Comparison of ENCODE assay signal across 10 mouse cellular contexts in genomic region chr11:98955707-98956235, GRCm38 (mm10). TPM values are rescaled to one million over a fixed set of nuclear protein-coding genes. Genes with fewer than 3 reads are reported as not detected.
DNase-seq lines count a peak whose midpoint lies in the region; ATAC-seq and TF ChIP-seq lines count a peak whose summit lies in the region.
"Had no signal": no experiment of that assay in that cellular context is flagged by ENCODE, and none has a peak within 500 bp of the region (broad histone marks: within the 10 kb centered on the region; RNA-seq: fewer than 3 reads in every experiment).

No protein-coding gene starts in this region.

- no peaks in the 10 kb centered on the region for H3K36me3 ChIP-seq in forebrain, embryonic 11.5 days (ENCODE audit: control insufficient read depth, insufficient read depth, low read length)
- H3K36me3 ChIP-seq in forebrain, postnatal 0 days (ENCODE audit: insufficient read depth) = no peaks in the 10 kb centered on the region
- no peaks in the 10 kb centered on the region for H3K36me3 ChIP-seq in lung, postnatal 0 days (ENCODE audit: insufficient read depth, low read length)
- peaks cover 30% of the 10 kb centered on the region for H3K36me3 ChIP-seq in embryonic facial prominence, embryonic 15.5 days
- H3K36me3 ChIP-seq in neural tube, embryonic 15.5 days = 0 out of 2 replicates have a peak, but pooled peaks cover under 1% of the 10 kb centered on the region

- no peak for ATAC-seq in forebrain, embryonic 11.5 days (replicated peaks; ENCODE audit: low FRiP score)
- ATAC-seq in forebrain, postnatal 0 days = no peak
- ATAC-seq in lung, postnatal 0 days = no peak
- no peak for ATAC-seq in embryonic facial prominence, embryonic 15.5 days (ENCODE audit: insufficient number of reproducible peaks, low FRiP score, low TSS enrichment, low read depth)
- no peak for ATAC-seq in neural tube, embryonic 15.5 days (ENCODE audit: low FRiP score)

- H3K9ac ChIP-seq in forebrain, embryonic 11.5 days (ENCODE audit: low read length) = no peak overlapping the region
- no peak overlapping the region for H3K9ac ChIP-seq in forebrain, postnatal 0 days
- no peak overlapping the region for H3K9ac ChIP-seq in lung, postnatal 0 days (replicated peaks; ENCODE audit: low read depth)
- H3K9ac ChIP-seq in embryonic facial prominence, embryonic 15.5 days = no peak overlapping the region
- H3K9ac ChIP-seq in neural tube, embryonic 15.5 days (replicated peaks) = no peak overlapping the region

- no peak for TF ChIP-seq EP300 in lung, postnatal 0 days (IDR thresholded peaks at IDR 0.05)

- H3K4me2 ChIP-seq in forebrain, embryonic 11.5 days (ENCODE audit: low read depth, low read length, severe bottlenecking) = no peak overlapping the region
- H3K4me2 ChIP-seq in forebrain, postnatal 0 days (ENCODE audit: low read depth) = no peak overlapping the region
- 0 out of 2 replicates have a peak overlapping the region, but pooled peaks have one; percentile 34 for H3K4me2 ChIP-seq in lung, postnatal 0 days (replicated peaks; ENCODE audit: low read depth, low read length)
- H3K4me2 ChIP-seq in embryonic facial prominence, embryonic 15.5 days (replicated peaks) = no peak overlapping the region
- H3K4me2 ChIP-seq in neural tube, embryonic 15.5 days = no peak overlapping the region

- peaks cover under 1% of the 10 kb centered on the region for H3K27me3 ChIP-seq in forebrain, embryonic 11.5 days (ENCODE audit: control insufficient read depth, insufficient read depth, low read length)
- H3K27me3 ChIP-seq in forebrain, postnatal 0 days (ENCODE audit: insufficient read depth, low read length) = no peaks in the 10 kb centered on the region
- H3K27me3 ChIP-seq in lung, postnatal 0 days (replicated peaks; ENCODE audit: insufficient read depth, low read length) = no peaks in the 10 kb centered on the region
- H3K27me3 ChIP-seq in embryonic facial prominence, embryonic 15.5 days = no peaks in the 10 kb centered on the region
- H3K27me3 ChIP-seq in neural tube, embryonic 15.5 days (replicated peaks) = no peaks in the 10 kb centered on the region

- no peak for TF ChIP-seq CTCF in forebrain, postnatal 0 days (IDR thresholded peaks at IDR 0.05; ENCODE audit: low read depth)
- TF ChIP-seq CTCF in lung, postnatal 0 days (IDR thresholded peaks at IDR 0.05) = no peak

- peak overlapping the region; percentile 70; the same call in 1 of the 2 replicates for H3K27ac ChIP-seq in forebrain, embryonic 11.5 days (ENCODE audit: low read depth, low read length)
- no peak overlapping the region for H3K27ac ChIP-seq in forebrain, postnatal 0 days (ENCODE audit: low read depth, low read length)
- peak overlapping the region; percentile 84 for H3K27ac ChIP-seq in lung, postnatal 0 days (ENCODE audit: low read length)
- H3K27ac ChIP-seq in embryonic facial prominence, embryonic 15.5 days (replicated peaks) = 0 out of 2 replicates have a peak overlapping the region, but pooled peaks have one; percentile 44
- peak overlapping the region; percentile 77; the same call in 1 of the 2 replicates for H3K27ac ChIP-seq in neural tube, embryonic 15.5 days (replicated peaks)

- H3K4me3 ChIP-seq in forebrain, embryonic 11.5 days (ENCODE audit: low read depth, low read length) = no peak overlapping the region
- no peak overlapping the region for H3K4me3 ChIP-seq in forebrain, postnatal 0 days (ENCODE audit: low read depth, low read length)
- H3K4me3 ChIP-seq in lung, postnatal 0 days (ENCODE audit: low read depth, low read length) = no peak overlapping the region
- H3K4me3 ChIP-seq in embryonic facial prominence, embryonic 15.5 days (replicated peaks) = no peak overlapping the region
- H3K4me3 ChIP-seq in neural tube, embryonic 15.5 days (replicated peaks) = no peak overlapping the region

- H3K4me1 ChIP-seq in forebrain, embryonic 11.5 days (replicated peaks; ENCODE audit: control insufficient read depth, insufficient read depth, low read length) = peaks cover 29% of the 10 kb centered on the region
- H3K4me1 ChIP-seq in forebrain, postnatal 0 days (ENCODE audit: insufficient read depth) = peaks cover 21% of the 10 kb centered on the region; the same call in 1 of the 2 replicates
- peaks cover 37% of the 10 kb centered on the region for H3K4me1 ChIP-seq in lung, postnatal 0 days (ENCODE audit: insufficient read depth, low read depth, low read length)
- peaks cover 67% of the 10 kb centered on the region for H3K4me1 ChIP-seq in embryonic facial prominence, embryonic 15.5 days
- peaks cover 58% of the 10 kb centered on the region for H3K4me1 ChIP-seq in neural tube, embryonic 15.5 days

- no peaks in the 10 kb centered on the region for H3K9me3 ChIP-seq in forebrain, embryonic 11.5 days (ENCODE audit: control insufficient read depth, low read length)
- H3K9me3 ChIP-seq in forebrain, postnatal 0 days (ENCODE audit: low read length) = no peaks in the 10 kb centered on the region
- H3K9me3 ChIP-seq in lung, postnatal 0 days (ENCODE audit: low read length) = no peaks in the 10 kb centered on the region
- H3K9me3 ChIP-seq in embryonic facial prominence, embryonic 15.5 days (replicated peaks) = no peaks in the 10 kb centered on the region
- no peaks in the 10 kb centered on the region for H3K9me3 ChIP-seq in neural tube, embryonic 15.5 days (replicated peaks)

- no peak for DNase-seq in forebrain, embryonic 11.5 days (ENCODE audit: low spot score)
- no peak for DNase-seq in forebrain, postnatal 0 days
- DNase-seq in lung, postnatal 0 days (ENCODE audit: low spot score) = no peak
- DNase-seq in lung, postnatal 14 days = no peak
- DNase-seq in yolk sac, embryonic 10.5 days (ENCODE audit: low spot score) = no peak
- DNase-seq in gastrocnemius, adult 18-20 months (ENCODE audit: low spot score) = no peak

- WGBS in forebrain, embryonic 11.5 days = 42% methylated on average over 7 of the region's 7 CpGs
- WGBS in forebrain, postnatal 0 days = 60% methylated on average over 5 of the region's 7 CpGs
- WGBS in lung, postnatal 0 days = 41% methylated on average over 6 of the region's 7 CpGs
- WGBS in embryonic facial prominence, embryonic 15.5 days = 45% methylated on average over 5 of the region's 7 CpGs
- WGBS in neural tube, embryonic 15.5 days = 27% methylated on average over 6 of the region's 7 CpGs

RNA-seq across cellular contexts. Expression of gene Gjd3, which starts 27.0 kb away (rescaled TPM):
- polyA plus RNA-seq in forebrain, embryonic 11.5 days (2014; fragmentation: Nextera tagmentation; extraction: Ambion mirVana) = 0.23 TPM in 1 of 2 replicates, not detected in the other
- total RNA-seq in forebrain, postnatal 0 days (2014; rRNA removed) = 1.2 and 1.4 TPM in 2 replicates
- polyA plus RNA-seq in forebrain, postnatal 0 days (2015; fragmentation: Nextera tagmentation; extraction: Ambion mirVana) = 2.0 and 2.7 TPM in 2 replicates
- 0.56 and 1.0 TPM in 2 replicates for polyA plus RNA-seq in lung, postnatal 0 days (2015; fragmentation: Nextera tagmentation; extraction: Ambion mirVana)
- 0.96 and 1.1 TPM in 2 replicates for polyA plus RNA-seq in embryonic facial prominence, embryonic 15.5 days (2015; fragmentation: Nextera tagmentation; extraction: Ambion mirVana)
- 2.2 and 3.0 TPM in 2 replicates for polyA plus RNA-seq in neural tube, embryonic 15.5 days (2015; fragmentation: Nextera tagmentation; extraction: Ambion mirVana)
- total RNA-seq in gastrocnemius, adult 18-20 months (2021) = not detected
- total RNA-seq: liver, adult 2 months; MEL had no signal
- polyA plus RNA-seq: liver, adult 2 months had no signal

RNA-seq across cellular contexts. Expression of gene Rara, which starts 28.2 kb away (rescaled TPM):
- 23.3 and 25.2 TPM in 2 replicates for polyA plus RNA-seq in forebrain, embryonic 11.5 days (2014; fragmentation: Nextera tagmentation; extraction: Ambion mirVana)
- 11.6 and 15.2 TPM in 2 replicates for total RNA-seq in forebrain, postnatal 0 days (2014; rRNA removed)
- 9.5 and 10.7 TPM in 2 replicates for polyA plus RNA-seq in forebrain, postnatal 0 days (2015; fragmentation: Nextera tagmentation; extraction: Ambion mirVana)
- 26.2 and 28.8 TPM in 2 replicates for polyA plus RNA-seq in lung, postnatal 0 days (2015; fragmentation: Nextera tagmentation; extraction: Ambion mirVana)
- polyA plus RNA-seq in embryonic facial prominence, embryonic 15.5 days (2015; fragmentation: Nextera tagmentation; extraction: Ambion mirVana) = 50.0 and 53.5 TPM in 2 replicates
- polyA plus RNA-seq in neural tube, embryonic 15.5 days (2015; fragmentation: Nextera tagmentation; extraction: Ambion mirVana) = 17.3 and 19.9 TPM in 2 replicates
- 10 to 100 TPM; 12.9 to 13.2 TPM for total RNA-seq in gastrocnemius, adult 18-20 months (2021)

RNA-seq across cellular contexts. Expression of gene Cdc6, which starts 48.2 kb away (rescaled TPM):
- 52.8 and 54.7 TPM in 2 replicates for polyA plus RNA-seq in forebrain, embryonic 11.5 days (2014; fragmentation: Nextera tagmentation; extraction: Ambion mirVana)
- total RNA-seq in forebrain, postnatal 0 days (2014; rRNA removed) = 2.2 and 2.3 TPM in 2 replicates
- 1.3 and 1.7 TPM in 2 replicates for polyA plus RNA-seq in forebrain, postnatal 0 days (2015; fragmentation: Nextera tagmentation; extraction: Ambion mirVana)
- polyA plus RNA-seq in lung, postnatal 0 days (2015; fragmentation: Nextera tagmentation; extraction: Ambion mirVana) = 2.5 and 2.6 TPM in 2 replicates
- polyA plus RNA-seq in embryonic facial prominence, embryonic 15.5 days (2015; fragmentation: Nextera tagmentation; extraction: Ambion mirVana) = 22.6 and 22.7 TPM in 2 replicates
- 3.8 and 12.0 TPM in 2 replicates for polyA plus RNA-seq in neural tube, embryonic 15.5 days (2015; fragmentation: Nextera tagmentation; extraction: Ambion mirVana)
- total RNA-seq in gastrocnemius, adult 18-20 months (2021) = under 1 TPM; 0.09 to 0.26 TPM
